Mouse (Mus musculus) CH12.LX (cell line): Measurements from ENCODE around the gene Wnt5b. TPM values are rescaled to one million over a fixed set of nuclear protein-coding genes. Genes with fewer than 3 reads are reported as not detected.

Source experiments
- DNase-seq: peaks from one replicate; pipeline ENCODE4 v3.0.0-alpha.2; 2013; ENCODE audit errors: extremely low read depth
- H3K27ac ChIP-seq: 2 replicates; pipeline ENCODE4 v1.5.1; 2012; ENCODE audit warnings: low read depth, mild to moderate bottlenecking, control low read depth, moderate library complexity; ENCODE audit not compliant: insufficient read depth
- H3K27me3 ChIP-seq: replicated peaks from 2 replicates; pipeline ENCODE3; 2012; ENCODE audit warnings: inconsistent platforms
- H3K36me3 ChIP-seq, 2 experiments: replicated peaks in 1 of 2; 2 replicates each; pipeline versions ENCODE3 to v1.6.1; 2012; ENCODE audit warnings: inconsistent platforms in 1 of 2, low read length in 1 of 2, mild to moderate bottlenecking in 1 of 2, mixed read lengths in 1 of 2, moderate library complexity in 1 of 2; ENCODE audit not compliant: control insufficient read depth in 1 of 2, insufficient read depth in 1 of 2
- H3K4me1 ChIP-seq, 2 experiments: 2 replicates each; pipeline ENCODE4 v1.6.1; 2012; ENCODE audit warnings: inconsistent platforms in 1 of 2, moderate library complexity in 1 of 2; ENCODE audit not compliant: insufficient read depth in 2 of 2, control insufficient read depth in 1 of 2
- H3K4me2 ChIP-seq: 2 replicates; pipeline ENCODE4 v1.6.1; 2012; ENCODE audit warnings: low read depth, mild to moderate bottlenecking, control low read depth; ENCODE audit not compliant: poor library complexity, insufficient read depth, severe bottlenecking
- H3K4me3 ChIP-seq, 3 experiments: fragments of 150-350 bp in 1 of 3; sonication (generic) in 1 of 3; replicated peaks in 1 of 3; 2 replicates each; pipeline versions ENCODE3 to v1.5.1; 2011 to 2012; ENCODE audit warnings: low read depth in 2 of 3, low read length in 2 of 3, mild to moderate bottlenecking in 2 of 3, moderate library complexity in 2 of 3, control low read depth in 1 of 3, improper control_type of control experiment in 1 of 3, inconsistent platforms in 1 of 3, mixed read lengths in 1 of 3; ENCODE audit not compliant: poor library complexity in 1 of 3
- H3K79me2 ChIP-seq: replicated peaks from 2 replicates; pipeline ENCODE4 v1.6.1; 2012; ENCODE audit warnings: mild to moderate bottlenecking, moderate library complexity; ENCODE audit not compliant: control insufficient read depth, poor library complexity, insufficient read depth, severe bottlenecking; ENCODE audit errors: extremely low read depth
- H3K9ac ChIP-seq: 2 replicates; pipeline ENCODE4 v1.6.1; 2012; ENCODE audit warnings: low read depth, mild to moderate bottlenecking, control low read depth, moderate library complexity; ENCODE audit not compliant: insufficient read depth
- H3K9me3 ChIP-seq: replicated peaks from 2 replicates; pipeline ENCODE3; 2012; ENCODE audit warnings: low read length, inconsistent platforms, mixed read lengths
- BHLHE40 ChIP-seq: IDR thresholded peaks from 2 replicates; pipeline ENCODE4 v1.6.1; 2011; ENCODE audit warnings: mild to moderate bottlenecking, low read depth, low read length, improper control_type of control experiment
- CHD1 ChIP-seq: IDR thresholded peaks from 2 replicates; pipeline ENCODE4 v1.6.1; 2012; ENCODE audit warnings: low read depth, low read length, improper control_type of control experiment, inconsistent platforms
- CHD2 ChIP-seq: IDR thresholded peaks from 2 replicates; pipeline ENCODE4 v1.6.1; 2011; ENCODE audit warnings: low read length, improper control_type of control experiment
- CTCF ChIP-seq, 2 experiments: IDR thresholded peaks in 1 of 2; conservative IDR thresholded peaks in 1 of 2; 2 replicates each; pipeline ENCODE4 v1.5.1; 2011 to 2012; ENCODE audit warnings: low read depth in 2 of 2, low read length in 2 of 2, improper control_type of control experiment in 1 of 2, inconsistent platforms in 1 of 2, mild to moderate bottlenecking in 1 of 2, moderate library complexity in 1 of 2
- E2F4 ChIP-seq: IDR thresholded peaks from 2 replicates; pipeline ENCODE4 v1.6.1; 2011; ENCODE audit warnings: low read depth, low read length, improper control_type of control experiment; ENCODE audit not compliant: insufficient replicate concordance
- ELF1 ChIP-seq: IDR thresholded peaks from 2 replicates; pipeline ENCODE4 v1.6.1; 2014; ENCODE audit warnings: low read depth, mild to moderate bottlenecking, inconsistent platforms, low read length, improper control_type of control experiment
- ETS1 ChIP-seq: conservative IDR thresholded peaks from 2 replicates; pipeline ENCODE4 v1.6.1; 2012; ENCODE audit warnings: low read depth, mild to moderate bottlenecking, inconsistent platforms, low read length, improper control_type of control experiment, moderate library complexity
- GABPA ChIP-seq: IDR thresholded peaks from 2 replicates; pipeline ENCODE4 v1.6.1; 2012; ENCODE audit warnings: low read depth, low read length, improper control_type of control experiment, inconsistent platforms; ENCODE audit not compliant: insufficient replicate concordance
- HCFC1 ChIP-seq: IDR thresholded peaks from 2 replicates; pipeline ENCODE4 v1.6.1; 2012; ENCODE audit warnings: low read depth, mild to moderate bottlenecking, inconsistent platforms, low read length, improper control_type of control experiment
- IRF4 ChIP-seq: IDR thresholded peaks from 2 replicates; pipeline ENCODE4 v1.6.1; 2014; ENCODE audit warnings: low read depth, mild to moderate bottlenecking, inconsistent platforms, low read length, improper control_type of control experiment
- JUND ChIP-seq: conservative IDR thresholded peaks from 2 replicates; pipeline ENCODE4 v1.6.1; 2011; ENCODE audit warnings: low read depth, low read length, improper control_type of control experiment
- KAT2A ChIP-seq: IDR thresholded peaks from 2 replicates; pipeline ENCODE4 v1.6.1; 2012; ENCODE audit warnings: low read length, improper control_type of control experiment, inconsistent platforms; ENCODE audit not compliant: insufficient replicate concordance
- MAFK ChIP-seq: IDR thresholded peaks from 2 replicates; pipeline ENCODE4 v1.6.1; 2011; ENCODE audit warnings: low read length, improper control_type of control experiment; ENCODE audit not compliant: insufficient replicate concordance
- MAX ChIP-seq: IDR thresholded peaks from 2 replicates; pipeline ENCODE4 v1.6.1; 2011; ENCODE audit warnings: low read length, improper control_type of control experiment
- MAZ ChIP-seq: IDR thresholded peaks from 2 replicates; pipeline ENCODE4 v1.6.1; 2012; ENCODE audit warnings: low read depth, mild to moderate bottlenecking, inconsistent platforms, low read length, improper control_type of control experiment, moderate library complexity
- MXI1 ChIP-seq: IDR thresholded peaks from 2 replicates; pipeline ENCODE4 v1.6.1; 2011; ENCODE audit warnings: mild to moderate bottlenecking, low read depth, low read length, improper control_type of control experiment
- MYC ChIP-seq: IDR thresholded peaks from 2 replicates; pipeline ENCODE4 v1.6.1; 2011; ENCODE audit warnings: low read depth, mild to moderate bottlenecking, improper control_type of control experiment, low read length
- NELFE ChIP-seq: IDR thresholded peaks from 2 replicates; pipeline ENCODE4 v1.6.1; 2011; ENCODE audit warnings: low read depth, low read length, improper control_type of control experiment
- NRF1 ChIP-seq: IDR thresholded peaks from 2 replicates; pipeline ENCODE4 v1.6.1; 2014; ENCODE audit warnings: low read depth, mild to moderate bottlenecking, inconsistent platforms, low read length, improper control_type of control experiment, moderate library complexity
- POLR2AphosphoS2 ChIP-seq: IDR thresholded peaks from 2 replicates; pipeline ENCODE4 v1.6.1; 2011; ENCODE audit warnings: low read depth, low read length, improper control_type of control experiment
- RAD21 ChIP-seq: IDR thresholded peaks from 2 replicates; pipeline ENCODE4 v1.6.1; 2011; ENCODE audit warnings: low read depth, mild to moderate bottlenecking, low read length, improper control_type of control experiment, moderate library complexity
- RCOR1 ChIP-seq: conservative IDR thresholded peaks from 2 replicates; pipeline ENCODE4 v1.6.1; 2012; ENCODE audit warnings: low read depth, mild to moderate bottlenecking, inconsistent platforms, low read length, improper control_type of control experiment
- SIN3A ChIP-seq: IDR thresholded peaks from 2 replicates; pipeline ENCODE4 v1.6.1; 2012; ENCODE audit warnings: low read length, improper control_type of control experiment, inconsistent platforms
- SMC3 ChIP-seq: IDR thresholded peaks from 2 replicates; pipeline ENCODE4 v1.6.1; 2011; ENCODE audit warnings: low read depth, low read length, improper control_type of control experiment
- ZKSCAN1 ChIP-seq: IDR thresholded peaks from 2 replicates; pipeline ENCODE4 v1.6.1; 2012; ENCODE audit warnings: low read depth, inconsistent platforms, low read length, improper control_type of control experiment, borderline replicate concordance
- ZMIZ1 ChIP-seq: IDR thresholded peaks from 2 replicates; pipeline ENCODE4 v1.6.1; 2012; ENCODE audit warnings: low read depth, mild to moderate bottlenecking, inconsistent platforms, low read length, improper control_type of control experiment
- ZNF384 ChIP-seq: IDR thresholded peaks from 2 replicates; pipeline ENCODE4 v1.6.1; 2012; ENCODE audit warnings: low read depth, low read length, improper control_type of control experiment, inconsistent platforms
- dilution Hi-C: fragments of 300-500 bp; cut with MboI; formaldehyde crosslinking; loops from 2 replicates; pipeline ENCODE4 v1.14.3; 2020; ENCODE audit warnings: low sequenced_read_pairs; ENCODE audit not compliant: extremely low pct_unique_long_range_greater_than_20kb, extremely low pct_ligation_motif_present
- in situ Hi-C: fragments of 300-500 bp; cut with MboI; formaldehyde crosslinking; loops from 3 replicates; pipeline ENCODE4 v1.14.3; 2019; ENCODE audit warnings: low sequenced_read_pairs, low pct_ligation_motif_present, low pct_unique_long_range_greater_than_20kb, mixed read lengths
- polyA plus RNA-seq: library from polyadenylated mRNA; unstranded; fragments of >175 nt; gene quantifications from 2 replicates; pipeline ENCODE4 v1.2.1, GENCODE M21; 2012; ENCODE audit warnings: low read depth; ENCODE audit not compliant: insufficient read length
- total RNA-seq, 2 experiments: library from RNA; depleted of rRNA; stranded (reverse); fragments of 300-350 nt in 1 of 2; fragments of >200 nt in 1 of 2; gene quantifications; 2 replicates each; pipeline ENCODE4 v1.2.3; 2012 to 2014

Gene Wnt5b
- total and polyA plus RNA-seq, 3 experiments, result 1.2 to 2.0 (median 1.5) TPM

DNA sequence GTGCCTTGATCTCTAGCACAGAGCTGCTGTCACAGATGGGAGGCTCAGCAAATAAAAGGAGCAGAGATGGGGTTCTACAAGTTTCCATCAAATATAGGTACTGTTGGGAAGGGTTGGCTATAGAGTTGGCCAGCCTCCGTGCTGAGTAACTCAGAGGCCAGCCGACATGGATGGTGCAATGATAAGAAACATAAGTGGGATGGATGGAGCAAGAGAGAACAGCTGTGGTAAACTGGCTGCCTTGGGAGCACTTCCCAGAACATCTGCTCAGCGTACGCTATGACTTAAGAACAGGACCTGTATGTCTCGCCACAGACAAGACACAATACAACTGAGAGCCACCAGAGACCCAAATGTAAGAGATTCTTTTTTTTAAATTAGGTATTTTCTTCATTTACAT lies 39.0 kb upstream of the Wnt5b start:
- in situ Hi-C loops, result no loop called here
- no peak for DNase-seq
- no peaks in the 10 kb centered on the region for H3K79me2 ChIP-seq
- H3K27ac ChIP-seq, result no peak overlapping the region
- H3K4me2 ChIP-seq, result no peak overlapping the region
- H3K9ac ChIP-seq, result no peak overlapping the region
- no peaks in the 10 kb centered on the region for H3K27me3 ChIP-seq
- dilution Hi-C loops, result no loop called here
- H3K36me3 ChIP-seq, result no peaks in the 10 kb centered on the region
- no peaks in the 10 kb centered on the region for H3K9me3 ChIP-seq
- no peak overlapping the region for H3K4me3 ChIP-seq
- no peak for TF ChIP-seq MXI1
- no peak for TF ChIP-seq NELFE
- no peak for TF ChIP-seq CHD2
- TF ChIP-seq MAX, result no peak
- no peak for TF ChIP-seq RCOR1
- TF ChIP-seq E2F4, result no peak
- no peak for TF ChIP-seq ETS1
- TF ChIP-seq POLR2AphosphoS2, result no peak
- TF ChIP-seq RAD21, result no peak
- TF ChIP-seq ZMIZ1, result no peak
- TF ChIP-seq JUND, result no peak
- TF ChIP-seq ZNF384, result no peak
- no peak for TF ChIP-seq CHD1
- TF ChIP-seq KAT2A, result no peak
- no peak for TF ChIP-seq HCFC1
- no peak for TF ChIP-seq MAFK
- no peak for TF ChIP-seq CTCF (conservative IDR thresholded peaks at IDR 0.05 in 1 of 2, IDR thresholded peaks at IDR 0.05 in 1 of 2; ENCODE audit: low read depth in 2 of 2, low read length in 2 of 2)
- TF ChIP-seq ZKSCAN1, result no peak
- no peak for TF ChIP-seq GABPA
- peaks cover 0 to 17% of the 10 kb centered on the region in 2 experiments; a peak in 2 of 4 replicates for H3K4me1 ChIP-seq

DNA sequence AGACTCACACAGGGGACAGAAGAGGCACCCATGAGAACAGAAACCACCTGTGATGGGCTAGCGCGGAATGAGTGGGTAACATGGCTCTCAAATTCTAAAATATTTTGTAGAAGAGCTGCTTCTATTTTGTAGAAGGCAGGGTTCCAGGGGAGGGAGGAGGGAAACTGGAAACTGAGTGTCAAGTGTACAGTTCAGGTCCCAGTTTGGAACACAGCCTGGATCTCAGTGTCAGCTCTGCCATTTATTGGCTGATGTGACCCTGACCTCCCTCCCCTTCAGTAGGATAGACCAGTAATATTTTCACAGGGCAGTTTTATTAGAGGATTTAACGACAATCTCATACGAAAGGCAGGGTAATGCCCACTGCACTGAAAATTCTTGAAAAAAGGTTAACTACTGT lies 32.6 kb upstream of the Wnt5b start:
- Histone ChIP-seq H3K27me3 (no peaks in the 10 kb centered on the region), H3K4me2 (no peak overlapping the region), H3K79me2 (no peaks in the 10 kb centered on the region), H3K27ac (no peak overlapping the region), H3K4me1 (peaks cover 0 to 19% of the 10 kb centered on the region in 2 experiments; a peak in 2 of 4 replicates), H3K9ac (no peak overlapping the region), H3K36me3 (peaks cover 0 to 21% of the 10 kb centered on the region in 2 experiments), H3K4me3 (no peak overlapping the region), H3K9me3 (peaks cover 3% of the 10 kb centered on the region)
- no peak for TF ChIP-seq CHD2
- no peak for TF ChIP-seq MAZ
- TF ChIP-seq CHD1, result no peak
- TF ChIP-seq ETS1, result no peak
- no peak for TF ChIP-seq HCFC1
- no peak for TF ChIP-seq KAT2A
- TF ChIP-seq MXI1, result no peak
- TF ChIP-seq E2F4, result no peak
- TF ChIP-seq GABPA, result no peak
- no peak for TF ChIP-seq SIN3A
- no peak for TF ChIP-seq BHLHE40
- no peak for TF ChIP-seq MYC
- no peak for TF ChIP-seq SMC3
- no peak for TF ChIP-seq IRF4
- no peak for TF ChIP-seq ELF1
- no peak for TF ChIP-seq NRF1
- dilution Hi-C loops (no loop called here), in situ Hi-C loops (no loop called here)
- no peak for DNase-seq
